Mouse (Mus musculus) urinary bladder, postnatal 36 days (tissue): ENCODE data around the gene Otud7a.

Experiments
- DNase-seq, 2 experiments: peaks; one replicate each; pipeline ENCODE4 v3.0.0; 2022; ENCODE audit warnings: low spot score in 2 of 2, mixed read lengths in 1 of 2

The Otud7a gene

GRCm38 (mm10) chr7:63697921-63698320 is 253.4 kb downstream of the Otud7a start:
- no peak for DNase-seq

DNA sequence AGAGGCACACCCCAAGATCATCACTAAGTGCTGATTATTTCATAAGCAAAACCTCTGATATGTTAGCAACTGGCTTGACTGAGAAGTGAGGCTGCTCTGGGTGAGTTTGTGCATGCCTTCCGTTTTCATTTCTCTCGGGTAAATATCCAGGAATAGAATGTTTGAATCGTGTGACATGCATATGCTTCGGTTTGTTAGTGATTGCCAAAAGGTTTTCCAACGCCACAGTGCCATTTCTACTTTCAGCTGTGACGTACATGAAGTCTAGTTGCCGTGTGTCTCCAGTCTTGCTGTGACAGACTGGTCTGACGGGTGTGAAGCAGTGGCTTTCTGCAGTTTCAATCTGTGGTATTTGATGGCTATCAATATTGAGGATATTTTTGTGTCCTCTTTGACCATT is 273.4 kb downstream of the Otud7a start:
- DNase-seq = no peak

GRCm38 (mm10) chr7:63719183-63719944 is 274.8 kb downstream of the Otud7a start:
- DNase-seq = no peak

- DNase-seq = no peak
Observed at GRCm38 (mm10) chr7:63720682-63721081, 276.1 kb downstream of the Otud7a start.

DNA sequence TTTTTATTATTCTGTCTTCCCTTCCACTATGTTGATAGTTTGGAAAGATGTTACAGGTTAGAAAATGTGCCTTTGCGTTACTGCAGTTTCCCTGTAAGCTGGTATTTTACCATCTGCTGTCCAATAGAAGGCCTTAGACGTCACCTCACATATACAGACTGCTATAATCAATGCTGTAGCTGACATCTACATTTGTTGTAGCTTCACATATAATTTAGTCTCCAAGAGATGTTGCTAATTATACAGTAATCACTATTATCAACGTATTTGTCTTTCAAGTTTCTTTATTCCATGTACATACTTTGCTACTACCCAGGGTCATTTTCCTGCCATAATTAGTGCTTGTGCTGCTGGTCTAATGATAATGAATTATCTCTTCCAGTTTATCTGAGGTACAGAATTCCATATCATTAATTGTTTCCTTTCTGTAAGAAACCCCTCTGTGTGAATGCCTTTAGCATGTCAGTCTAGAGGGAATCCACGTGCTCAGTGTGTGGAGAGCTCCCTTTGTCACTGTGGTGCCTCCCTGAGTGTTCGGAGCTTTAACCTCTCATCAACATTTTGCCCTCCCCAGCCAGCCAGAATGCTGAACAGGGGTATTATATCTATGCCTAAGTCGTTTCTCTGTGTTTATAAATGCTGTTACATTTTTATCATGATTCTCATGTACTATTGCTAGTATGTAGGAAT is 280.6 kb downstream of the Otud7a start:
- no peak for DNase-seq

- DNase-seq = no peak
Observed at GRCm38 (mm10) chr7:63729605-63730004, 285.1 kb downstream of the Otud7a start.

- DNase-seq = no peak
Observed at GRCm38 (mm10) chr7:63730012-63730411, 285.5 kb downstream of the Otud7a start.

GRCm38 (mm10) chr7:63737725-63738124 is 293.2 kb downstream of the Otud7a start:
- DNase-seq = no peak

DNA sequence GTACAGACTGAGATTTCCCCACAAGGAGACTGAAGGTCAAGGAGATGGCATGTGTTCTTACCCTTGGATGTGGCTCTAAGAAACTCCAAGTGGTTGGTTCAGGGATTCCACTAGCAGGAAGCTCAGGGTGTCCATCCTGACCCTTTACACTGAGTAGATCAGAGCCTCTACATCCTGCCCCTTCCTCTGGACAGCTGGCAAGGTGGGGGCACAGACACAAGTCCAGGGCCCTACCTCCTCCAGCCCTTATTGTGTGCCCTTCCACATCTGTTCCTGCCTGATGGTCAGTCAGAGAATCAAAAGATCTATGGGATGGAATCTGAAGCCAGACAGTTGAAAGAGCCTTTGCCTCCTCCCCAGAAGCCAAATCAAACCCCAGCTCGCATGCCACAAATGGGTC is 293.6 kb downstream of the Otud7a start:
- DNase-seq = no peak

DNA sequence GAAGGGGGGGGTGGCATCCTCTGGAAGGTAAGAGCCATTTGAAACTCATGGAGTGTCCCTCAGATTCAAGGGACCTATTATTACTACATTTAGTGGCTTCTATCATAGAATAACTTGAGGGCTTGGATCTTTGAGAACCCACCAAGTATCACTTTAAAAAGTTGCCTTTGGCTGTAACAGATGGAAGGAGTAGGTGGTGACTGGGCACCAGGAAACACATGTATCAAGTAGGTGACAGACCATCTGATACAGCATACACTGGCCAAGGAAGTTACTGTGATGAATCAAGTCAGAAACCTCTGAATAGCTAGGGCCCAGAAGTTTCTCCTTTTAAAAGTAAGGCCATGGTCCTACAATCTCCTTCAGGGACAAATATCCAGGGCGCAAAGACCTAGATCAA is 298.6 kb downstream of the Otud7a start:
- no peak for DNase-seq

DNA sequence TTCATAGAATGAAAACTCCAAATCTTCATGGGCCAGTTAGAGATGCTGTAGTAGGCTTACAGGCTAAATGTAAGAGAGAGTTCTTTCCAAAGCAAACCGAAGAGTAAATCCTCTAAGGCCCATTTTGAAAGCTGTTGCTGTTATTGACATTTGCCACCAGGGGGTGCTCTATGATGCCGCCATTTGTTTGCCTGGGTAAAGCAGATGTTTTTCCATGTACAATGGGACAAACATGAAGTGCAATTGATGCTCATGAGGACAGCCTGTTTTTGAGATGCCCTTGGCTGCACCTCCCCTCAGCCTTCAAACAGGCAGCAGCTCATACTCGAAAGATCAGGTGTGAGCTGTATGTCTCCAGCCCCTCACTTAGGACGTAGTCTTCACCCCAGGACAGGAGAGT is 307.5 kb downstream of the Otud7a start:
- DNase-seq = peak in 1 of 2 experiments; percentile 27

DNA sequence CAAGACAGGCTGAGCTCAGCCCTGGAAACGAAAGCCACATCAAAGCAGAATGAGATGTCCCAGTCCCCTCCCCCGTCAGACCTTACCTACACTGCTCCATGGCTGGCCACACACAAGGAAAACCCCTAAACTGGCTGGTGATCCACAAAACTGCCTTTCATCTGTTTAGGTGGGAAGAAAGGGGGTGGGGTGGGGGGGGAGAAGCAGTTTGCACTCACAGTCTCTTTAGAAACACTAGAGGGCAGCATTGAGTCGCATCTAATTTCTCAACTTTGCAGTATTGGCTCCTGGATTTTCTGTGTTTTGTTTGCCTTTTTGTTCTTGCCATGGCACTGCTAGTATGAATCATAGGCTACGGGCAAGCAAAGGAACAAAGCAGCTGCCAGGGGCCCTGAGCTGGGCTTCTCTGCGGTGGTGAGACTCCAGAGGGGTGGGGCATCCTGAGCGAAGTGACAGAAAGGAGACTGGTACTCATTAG is 308.8 kb downstream of the Otud7a start:
- peak; percentile 42 to 43 for DNase-seq

DNA sequence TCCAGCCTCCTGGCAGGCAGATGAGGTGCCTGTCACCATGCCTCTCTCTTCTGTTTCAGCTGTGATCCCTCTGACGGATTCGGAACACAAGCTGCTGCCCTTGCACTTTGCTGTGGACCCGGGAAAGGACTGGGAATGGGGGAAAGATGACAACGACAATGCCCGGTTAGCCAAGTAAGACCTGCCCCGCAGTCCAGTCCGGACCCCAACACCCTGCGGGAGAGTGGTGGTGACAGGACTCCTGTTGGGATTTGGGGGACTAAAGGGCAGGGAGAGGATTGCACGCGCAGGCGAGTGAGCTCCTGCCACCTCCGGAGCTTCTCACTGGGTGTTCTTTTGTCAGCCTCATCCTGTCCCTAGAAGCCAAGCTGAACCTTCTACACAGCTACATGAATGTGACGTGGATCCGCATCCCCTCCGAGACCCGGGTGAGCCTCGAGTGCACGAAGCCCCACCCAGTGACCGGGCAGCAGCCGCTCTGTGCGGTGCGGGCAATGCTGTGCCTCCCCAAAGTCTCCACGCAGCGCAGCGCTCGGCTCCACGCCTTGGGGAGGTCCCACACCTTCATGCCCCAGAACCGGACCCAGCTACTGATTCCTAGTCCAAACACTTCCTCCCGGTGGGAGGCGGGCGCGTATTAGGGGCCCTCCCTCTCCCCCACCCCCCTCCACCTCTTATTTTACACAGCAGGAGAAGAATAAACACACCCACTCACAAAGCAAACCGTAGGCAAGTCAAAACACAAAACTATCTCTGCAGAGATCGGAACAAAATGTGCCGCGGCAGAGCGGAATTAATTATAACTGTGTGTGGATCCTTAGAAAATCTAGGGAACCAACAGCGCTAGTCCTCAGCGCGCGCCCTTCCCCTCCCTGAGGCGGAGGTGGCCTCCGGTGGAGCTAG is 310.3 kb downstream of the Otud7a start:
- peak; percentile 44 to 53 for DNase-seq

DNA sequence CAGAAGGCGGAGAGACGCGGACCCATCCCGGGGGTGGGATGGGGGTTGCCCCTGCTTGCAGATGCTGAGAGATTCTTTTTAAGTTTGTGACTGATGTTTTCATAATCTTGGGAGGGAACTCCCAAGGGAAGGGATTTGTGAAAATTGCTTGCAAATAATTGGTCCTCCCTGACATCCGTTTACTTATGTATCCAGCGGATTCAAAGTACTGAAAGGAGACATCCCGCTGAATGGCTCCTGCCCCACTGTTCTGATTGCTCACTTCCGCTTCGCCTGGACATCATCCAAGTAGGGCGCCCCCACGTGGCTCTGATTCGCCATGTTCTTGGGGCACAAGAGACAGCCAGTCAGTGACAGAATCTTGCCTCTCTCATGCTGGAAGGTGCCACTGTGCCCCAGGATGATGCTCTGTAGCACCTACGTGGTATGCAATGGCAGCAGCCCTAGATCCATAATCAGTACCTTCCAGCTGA is 311.0 kb downstream of the Otud7a start:
- DNase-seq = peak; percentile 71 to 88

DNA sequence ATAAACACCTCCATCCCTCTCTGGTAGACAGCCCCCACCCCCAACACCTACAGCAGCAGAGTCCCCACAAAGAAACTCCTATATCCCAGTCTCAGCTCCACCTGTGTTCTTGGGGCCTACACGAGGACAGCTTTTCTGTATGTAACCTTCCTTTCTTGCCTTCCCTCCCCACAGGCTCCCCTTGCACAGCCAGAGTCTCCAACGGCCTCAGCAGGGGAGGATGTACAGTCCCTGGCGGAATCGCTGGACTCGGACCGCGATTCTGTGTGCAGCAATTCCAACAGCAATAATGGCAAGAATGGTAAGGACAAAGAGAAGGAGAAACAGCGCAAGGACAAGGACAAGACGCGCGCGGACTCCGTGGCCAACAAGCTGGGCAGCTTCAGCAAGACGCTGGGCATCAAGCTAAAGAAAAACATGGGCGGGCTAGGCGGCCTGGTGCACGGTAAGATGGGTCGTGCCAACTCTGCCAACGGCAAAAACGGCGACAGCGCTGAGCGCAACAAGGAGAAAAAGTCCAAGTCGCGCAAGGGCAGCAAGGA is 312.7 kb downstream of the Otud7a start:
- DNase-seq = no peak

DNA sequence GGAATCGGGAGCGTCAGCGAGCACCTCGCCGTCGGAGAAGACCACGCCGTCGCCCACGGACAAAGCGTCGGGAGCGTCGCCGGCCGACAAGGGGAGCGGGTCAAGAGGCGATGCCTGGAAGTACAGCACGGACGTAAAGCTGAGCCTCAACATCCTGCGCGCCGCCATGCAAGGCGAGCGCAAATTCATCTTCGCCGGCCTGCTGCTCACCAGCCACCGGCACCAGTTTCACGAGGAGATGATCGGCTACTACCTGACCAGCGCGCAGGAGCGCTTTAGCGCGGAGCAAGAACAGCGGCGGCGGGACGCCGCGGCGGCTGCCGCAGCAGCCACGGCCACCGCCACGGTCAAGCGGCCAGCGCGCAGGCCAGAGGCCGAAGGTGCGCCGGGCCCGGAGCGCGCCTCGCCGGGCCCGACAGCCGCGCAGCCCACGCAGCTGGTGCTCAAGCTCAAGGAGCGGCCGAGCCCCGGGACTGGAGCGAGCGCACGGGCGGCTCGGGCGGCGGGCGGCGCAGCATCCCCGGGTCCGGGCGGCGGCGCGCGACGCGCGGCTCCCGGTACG is 313.2 kb downstream of the Otud7a start:
- no peak for DNase-seq

DNA sequence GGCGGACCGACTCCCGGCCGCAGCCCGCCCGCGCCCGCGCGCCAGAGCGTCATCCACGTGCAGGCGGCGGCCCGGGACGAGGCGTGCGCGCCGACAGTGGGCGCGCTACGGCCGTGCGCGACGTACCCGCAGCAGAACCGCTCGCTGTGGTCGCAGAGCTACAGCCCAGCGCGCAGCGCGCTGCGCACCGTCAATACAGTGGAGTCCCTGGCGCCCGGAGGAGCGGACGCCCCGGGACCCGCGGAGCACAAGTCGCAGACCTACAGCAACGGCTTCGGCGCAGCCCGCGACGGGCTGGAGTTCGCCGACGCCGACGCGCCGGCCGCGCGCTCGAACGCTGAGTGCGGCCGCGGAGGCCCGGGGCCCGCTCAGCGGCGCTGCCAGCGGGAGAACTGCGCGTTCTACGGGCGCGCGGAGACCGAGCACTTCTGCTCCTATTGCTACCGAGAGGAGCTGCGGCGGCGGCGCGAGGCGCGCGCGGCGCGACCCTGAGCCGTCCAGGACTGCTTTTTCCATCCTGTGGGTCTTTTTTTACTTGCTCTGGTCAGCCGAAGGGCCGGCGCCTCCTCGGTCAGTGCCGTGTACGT is 313.8 kb downstream of the Otud7a start:
- no peak for DNase-seq

DNA sequence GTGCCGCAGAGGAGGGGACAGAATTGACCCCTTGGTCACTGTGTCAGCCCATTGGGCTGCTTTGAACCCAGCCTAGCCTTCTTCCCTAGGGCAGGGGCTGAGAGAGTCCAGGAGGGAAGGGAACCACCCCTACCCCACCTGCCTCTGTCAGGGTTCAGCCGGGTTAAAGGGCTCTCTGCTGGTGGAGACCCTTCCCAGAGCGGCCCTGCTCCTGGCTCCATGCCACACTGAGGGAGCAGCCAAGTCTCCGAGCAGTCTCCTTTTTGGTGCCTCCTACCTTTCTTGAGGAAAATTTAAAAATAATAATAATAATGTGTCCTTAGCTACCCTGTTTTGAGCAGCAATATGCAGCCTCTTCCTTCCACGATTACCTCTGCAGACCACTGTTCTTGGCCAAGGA is 315.1 kb downstream of the Otud7a start:
- DNase-seq = no peak

GRCm38 (mm10) chr7:63762529-63762928 is 318.0 kb downstream of the Otud7a start:
- no peak for DNase-seq

- DNase-seq = no peak
Observed at GRCm38 (mm10) chr7:63768398-63769029, 324.0 kb downstream of the Otud7a start.

DNA sequence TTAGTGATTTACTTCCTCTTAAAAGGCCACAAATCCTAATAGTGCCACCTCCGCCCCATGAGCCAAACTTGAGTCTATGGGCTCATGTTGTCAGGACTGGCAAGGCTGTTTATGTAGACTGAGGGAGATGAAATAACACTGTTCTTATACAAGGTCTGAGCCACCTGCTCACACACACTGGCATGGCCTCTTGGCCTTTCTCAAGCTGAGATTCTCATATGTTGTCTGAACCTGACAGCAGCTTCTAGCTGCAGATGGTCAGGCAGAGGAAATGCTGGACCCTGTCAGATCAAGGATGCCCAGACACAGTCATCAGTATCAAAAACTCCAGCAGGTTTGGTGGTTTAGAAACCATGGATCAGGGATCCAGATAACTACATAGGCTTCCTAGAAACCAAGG is 328.7 kb downstream of the Otud7a start:
- no peak for DNase-seq
